Mouse (Mus musculus): ENCODE data around the gene Slc2a3.

DNA sequence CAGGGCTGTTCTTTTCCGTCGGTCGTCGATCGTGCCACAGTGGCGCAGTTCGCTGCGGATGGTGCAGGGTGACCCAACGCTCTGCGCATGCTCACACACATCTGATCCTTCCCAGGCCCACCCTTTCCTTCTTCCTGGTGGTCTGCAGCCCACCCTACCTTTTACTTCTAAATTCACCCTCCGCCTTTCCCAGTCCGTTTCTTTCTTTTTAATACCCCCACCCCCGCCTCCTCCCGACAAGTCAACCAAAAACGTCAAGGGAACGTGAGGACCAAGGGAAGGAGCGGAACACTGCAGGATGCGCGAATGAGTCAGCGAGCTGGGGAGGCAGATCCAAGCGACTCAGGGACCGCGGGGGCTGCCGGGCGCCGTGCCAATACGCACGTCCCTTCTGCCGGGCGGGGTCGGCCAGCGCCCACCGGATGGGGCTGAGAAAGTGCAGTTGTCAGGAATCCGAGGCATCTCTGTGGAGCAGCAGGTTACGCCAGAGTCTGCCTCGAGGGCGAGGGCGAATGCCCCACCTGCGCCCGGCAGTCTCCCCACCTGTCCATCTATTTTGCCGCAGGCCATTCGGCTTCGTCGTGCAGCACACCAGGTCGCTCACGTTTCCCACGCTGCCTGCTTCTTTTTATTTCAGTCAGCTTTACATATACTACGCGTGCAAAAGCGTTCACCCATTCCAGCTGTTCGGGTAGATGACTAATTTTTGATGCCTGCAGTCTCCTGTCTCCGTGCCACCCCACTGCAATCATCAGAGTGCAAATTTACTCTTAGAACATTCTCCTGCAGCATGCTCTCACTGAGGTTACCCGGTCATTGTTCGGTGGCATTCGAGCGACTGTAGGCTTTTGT is 36.8 kb downstream of the Slc2a3 start:
- TF ChIP-seq POLR2A (IDR thresholded peaks at IDR 0.05; ENCODE audit: borderline replicate concordance, insufficient read depth, low read length): peak; percentile 71
- TF ChIP-seq CTCF (IDR thresholded peaks at IDR 0.05; ENCODE audit: borderline replicate concordance, insufficient read depth, low read depth, low read length): no peak

Measured in cerebellum, adult 2 months (tissue).